In the genomic region with DNA sequence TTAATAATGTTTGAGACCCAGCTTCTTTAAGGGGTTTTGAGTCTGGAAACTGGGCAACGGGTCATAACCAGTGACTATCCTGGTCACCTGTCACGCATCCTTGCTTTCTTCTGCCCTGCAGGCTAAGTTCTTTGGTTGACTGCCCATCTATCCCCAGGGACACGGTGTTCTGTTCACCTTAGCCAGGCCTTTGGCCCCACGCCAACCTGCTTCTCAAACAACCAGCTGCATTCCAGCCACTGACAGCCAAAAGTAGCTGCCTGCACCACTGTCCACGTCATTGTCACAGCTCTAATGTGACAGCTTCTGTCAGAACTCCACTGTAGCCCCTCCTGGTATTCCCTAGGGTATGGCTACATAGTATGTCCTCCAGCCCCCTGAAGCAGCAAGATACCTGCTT, we compare ENCODE assay signal across 9 mouse cellular contexts. TPM values are rescaled to one million over a fixed set of nuclear protein-coding genes. Genes with fewer than 3 reads are reported as not detected.
DNase-seq lines count a peak whose midpoint lies in the region; ATAC-seq and TF ChIP-seq lines count a peak whose summit lies in the region.
"Had no signal": no experiment of that assay in that cellular context is flagged by ENCODE, and none has a peak within 500 bp of the region (broad histone marks: within the 10 kb centered on the region; RNA-seq: fewer than 3 reads in every experiment).

No protein-coding gene starts in this region.

- peak overlapping the region; percentile 77 for H3K27ac ChIP-seq in heart, embryonic 11.5 days (ENCODE audit: low read depth, low read length)
- no peak overlapping the region for H3K27ac ChIP-seq in stomach, postnatal 0 days (replicated peaks)
- no peak overlapping the region for H3K27ac ChIP-seq in midbrain, embryonic 16.5 days (ENCODE audit: low read length)

- H3K36me3 ChIP-seq in heart, embryonic 11.5 days (ENCODE audit: control insufficient read depth, insufficient read depth, low read length) = no peaks in the 10 kb centered on the region
- H3K36me3 ChIP-seq in stomach, postnatal 0 days (ENCODE audit: control insufficient read depth, insufficient read depth, low read length) = no peaks in the 10 kb centered on the region
- peaks cover 6% of the 10 kb centered on the region for H3K36me3 ChIP-seq in midbrain, embryonic 16.5 days (ENCODE audit: control insufficient read depth, insufficient read depth, low read length)

- H3K4me2 ChIP-seq in heart, embryonic 11.5 days = 0 out of 2 replicates have a peak overlapping the region, but pooled peaks have one; percentile 10
- no peak overlapping the region for H3K4me2 ChIP-seq in stomach, postnatal 0 days (replicated peaks; ENCODE audit: low read depth)
- no peak overlapping the region for H3K4me2 ChIP-seq in midbrain, embryonic 16.5 days (ENCODE audit: low read length)

- peaks cover 31% of the 10 kb centered on the region for H3K4me1 ChIP-seq in heart, embryonic 11.5 days (ENCODE audit: control insufficient read depth, insufficient read depth, low read length)
- H3K4me1 ChIP-seq in stomach, postnatal 0 days (replicated peaks; ENCODE audit: control insufficient read depth, insufficient read depth) = no peaks in the 10 kb centered on the region
- peaks cover under 1% of the 10 kb centered on the region for H3K4me1 ChIP-seq in midbrain, embryonic 16.5 days (ENCODE audit: control insufficient read depth, insufficient read depth, low read length)

- DNase-seq in testis, postnatal 10 days (ENCODE audit: low spot score) = peak; percentile 72
- no peak for DNase-seq in testis, postnatal 14 days (ENCODE audit: low spot score)
- DNase-seq in kidney, postnatal 10 days = peak; percentile 91
- peak; percentile 68 for DNase-seq in stomach, postnatal 0 days (ENCODE audit: low spot score)
- DNase-seq in spleen, postnatal 36 days (ENCODE audit: low spot score in 2 of 2) = no peak
- DNase-seq in layer of hippocampus, adult 9-10 months (ENCODE audit: low spot score) = no peak

- no peaks in the 10 kb centered on the region for H3K27me3 ChIP-seq in heart, embryonic 11.5 days (ENCODE audit: control insufficient read depth, insufficient read depth, low read length)
- H3K27me3 ChIP-seq in stomach, postnatal 0 days (ENCODE audit: control insufficient read depth, insufficient read depth, low read length) = no peaks in the 10 kb centered on the region
- no peaks in the 10 kb centered on the region for H3K27me3 ChIP-seq in midbrain, embryonic 16.5 days (ENCODE audit: control insufficient read depth, insufficient read depth, low read depth, low read length)

- TF ChIP-seq EP300 in stomach, postnatal 0 days (optimal IDR thresholded peaks at IDR 0.05) = no peak

- H3K4me3 ChIP-seq in heart, embryonic 11.5 days (ENCODE audit: low read depth, low read length) = no peak overlapping the region
- H3K4me3 ChIP-seq in stomach, postnatal 0 days (ENCODE audit: low read depth, low read length) = no peak overlapping the region
- H3K4me3 ChIP-seq in midbrain, embryonic 16.5 days (ENCODE audit: low read depth, low read length) = no peak overlapping the region

- 36% methylated on average over 5 of the region's 5 CpGs for WGBS in heart, embryonic 11.5 days (ENCODE audit: insufficient replicate concordance)
- 42% methylated on average over 5 of the region's 5 CpGs for WGBS in stomach, postnatal 0 days
- WGBS in midbrain, embryonic 16.5 days = 59% methylated on average over 5 of the region's 5 CpGs

- no peak overlapping the region for H3K9ac ChIP-seq in heart, embryonic 11.5 days (ENCODE audit: low read depth, low read length)
- H3K9ac ChIP-seq in stomach, postnatal 0 days (ENCODE audit: low read length) = no peak overlapping the region
- H3K9ac ChIP-seq in midbrain, embryonic 16.5 days (ENCODE audit: low read depth, low read length) = no peak overlapping the region

- no peaks in the 10 kb centered on the region for H3K9me3 ChIP-seq in heart, embryonic 11.5 days (replicated peaks; ENCODE audit: control insufficient read depth, low read length)
- H3K9me3 ChIP-seq in stomach, postnatal 0 days (ENCODE audit: control insufficient read depth, low read length) = no peaks in the 10 kb centered on the region
- H3K9me3 ChIP-seq in midbrain, embryonic 16.5 days (replicated peaks; ENCODE audit: control insufficient read depth, low read length, poor library complexity, severe bottlenecking) = no peaks in the 10 kb centered on the region

- TF ChIP-seq CTCF in stomach, postnatal 0 days (IDR thresholded peaks at IDR 0.05; ENCODE audit: low read depth) = no peak

- no peak for ATAC-seq in heart, embryonic 11.5 days (replicated peaks; ENCODE audit: insufficient number of reproducible peaks, low FRiP score, low TSS enrichment)
- ATAC-seq in stomach, postnatal 0 days (ENCODE audit: low FRiP score, low TSS enrichment) = no peak
- ATAC-seq in midbrain, embryonic 16.5 days = no peak
- ATAC-seq: inflammation-experienced regulatory T-cells, adult 6 months had no signal

RNA-seq across cellular contexts. Expression of a gene that starts 12.0 kb away (rescaled TPM):
- 71.7 and 83.6 TPM in 2 replicates for polyA plus RNA-seq in heart, embryonic 11.5 days (2014; fragmentation: Nextera tagmentation; extraction: Ambion mirVana)
- 89.3 and 93.2 TPM in 2 replicates for polyA plus RNA-seq in stomach, postnatal 0 days (2015; fragmentation: Nextera tagmentation; extraction: Ambion mirVana)
- polyA plus RNA-seq in midbrain, embryonic 16.5 days (2015; fragmentation: Nextera tagmentation; extraction: Ambion mirVana) = 60.6 and 66.4 TPM in 2 replicates

RNA-seq across cellular contexts. Expression of a gene that starts 12.4 kb away (rescaled TPM):
- polyA plus RNA-seq in heart, embryonic 11.5 days (2014; fragmentation: Nextera tagmentation; extraction: Ambion mirVana) = 11.6 and 12.5 TPM in 2 replicates
- polyA plus RNA-seq in stomach, postnatal 0 days (2015; fragmentation: Nextera tagmentation; extraction: Ambion mirVana) = 8.2 and 9.3 TPM in 2 replicates
- polyA plus RNA-seq in midbrain, embryonic 16.5 days (2015; fragmentation: Nextera tagmentation; extraction: Ambion mirVana) = 7.8 and 9.4 TPM in 2 replicates

RNA-seq across cellular contexts. Expression of a gene that starts 30.5 kb away (rescaled TPM):
- 43.7 and 50.1 TPM in 2 replicates for polyA plus RNA-seq in heart, embryonic 11.5 days (2014; fragmentation: Nextera tagmentation; extraction: Ambion mirVana)
- 63.6 and 69.4 TPM in 2 replicates for polyA plus RNA-seq in stomach, postnatal 0 days (2015; fragmentation: Nextera tagmentation; extraction: Ambion mirVana)
- polyA plus RNA-seq in midbrain, embryonic 16.5 days (2015; fragmentation: Nextera tagmentation; extraction: Ambion mirVana) = 64.7 and 67.5 TPM in 2 replicates

Comparison
In these comparisons a context has a peak if more than half of its experiments do, and no peak if none do; other contexts are left out.
1. DNase-seq: peak in testis, postnatal 10 days (single experiment), kidney, postnatal 10 days (single experiment) and stomach, postnatal 0 days (single experiment); none in testis, postnatal 14 days (single experiment), spleen, postnatal 36 days (0 of 2) and layer of hippocampus, adult 9-10 months (single experiment).